22 mouse cellular contexts compared by ENCODE assay signal in genomic region chr13:5425491-5426232, GRCm38 (mm10).
DNase-seq lines count a peak whose midpoint lies in the region; ATAC-seq and TF ChIP-seq lines count a peak whose summit lies in the region.
"Had no signal": no experiment of that assay in that cellular context is flagged by ENCODE, and none has a peak within 500 bp of the region (broad histone marks: within the 10 kb centered on the region; RNA-seq: fewer than 3 reads in every experiment).

No protein-coding gene starts in this region.

- TF ChIP-seq CTCF in kidney, adult 2 months (conservative IDR thresholded peaks at IDR 0.05; ENCODE audit: insufficient read depth, insufficient read length, low read depth, low read length) = no peak
- no peak for TF ChIP-seq CTCF in intestine, postnatal 0 days (IDR thresholded peaks at IDR 0.05; ENCODE audit: low read depth)

- no peak overlapping the region for H3K4me2 ChIP-seq in intestine, postnatal 0 days (replicated peaks; ENCODE audit: low read depth)
- H3K4me2 ChIP-seq: midbrain, embryonic 12.5 days had no signal

- H3K4me3 ChIP-seq in kidney, adult 2 months (ENCODE audit: insufficient read depth, low read depth, low read length) = no peak overlapping the region
- H3K4me3 ChIP-seq in intestine, postnatal 0 days (ENCODE audit: low read depth, low read length) = no peak overlapping the region
- H3K4me3 ChIP-seq: forebrain, embryonic 10.5 days; hindbrain, embryonic 10.5 days; midbrain, embryonic 12.5 days had no signal

- H3K27me3 ChIP-seq in kidney, adult 2 months (replicated peaks; ENCODE audit: control insufficient read depth, insufficient read depth, low read length) = no peaks in the 10 kb centered on the region; the same call in 1 of the 2 replicates
- no peaks in the 10 kb centered on the region for H3K27me3 ChIP-seq in intestine, postnatal 0 days (replicated peaks; ENCODE audit: control insufficient read depth, insufficient read depth, low read length)
- H3K27me3 ChIP-seq: midbrain, embryonic 12.5 days had no signal

- DNase-seq in kidney, postnatal 10 days = peak; percentile 6
- DNase-seq in kidney, adult 2 months = no peak
- DNase-seq in 3134 (ENCODE audit: extremely low read depth, insufficient read length, low spot score) (peak; percentile 6), 416B (ENCODE audit: low read depth) (peak; percentile 33)
- DNase-seq in cerebellum, adult 11 months = no peak
- DNase-seq in heart, adult 18-20 months = no peak
- DNase-seq: adrenal gland, postnatal 10 days; cerebellum, postnatal 25 days; forebrain, postnatal 0 days; heart, adult 11 months; lung, adult 18-20 months; right cerebral cortex, postnatal 14 days; spleen, adult 18-20 months; thymus, adult 18-20 months had no signal

- WGBS in kidney, adult 2 months = 39% methylated on average over 9 of the region's 9 CpGs
- WGBS in intestine, postnatal 0 days = 40% methylated on average over 9 of the region's 9 CpGs

- ATAC-seq in intestine, postnatal 0 days = peak; percentile 47; the same call in 1 of the 2 replicates
- no peak for ATAC-seq in megakaryocyte-erythroid progenitor cell, adult 5-6 weeks (replicated peaks; ENCODE audit: low FRiP score, low TSS enrichment, poor library complexity, severe bottlenecking)
- ATAC-seq: activated CD4-positive, CD25-positive, alpha-beta regulatory T cell, adult 4 months; CD4-positive, CD25-positive, alpha-beta regulatory T cell, adult 4 months; forebrain, postnatal 0 days had no signal

- peaks cover 4% of the 10 kb centered on the region; the same call in 1 of the 2 replicates for H3K4me1 ChIP-seq in kidney, adult 2 months (ENCODE audit: control insufficient read depth, insufficient read depth, low read length)
- H3K4me1 ChIP-seq in intestine, postnatal 0 days (replicated peaks; ENCODE audit: control insufficient read depth, insufficient read depth, low read length) = no peaks in the 10 kb centered on the region
- H3K4me1 ChIP-seq: forebrain, embryonic 10.5 days; hindbrain, embryonic 10.5 days; midbrain, embryonic 12.5 days had no signal

- no peaks in the 10 kb centered on the region for H3K36me3 ChIP-seq in kidney, adult 2 months (ENCODE audit: control insufficient read depth, insufficient read depth, low read length)
- no peaks in the 10 kb centered on the region for H3K36me3 ChIP-seq in intestine, postnatal 0 days (ENCODE audit: control insufficient read depth, insufficient read depth)
- H3K36me3 ChIP-seq: forebrain, embryonic 10.5 days; hindbrain, embryonic 10.5 days; midbrain, embryonic 12.5 days had no signal

- H3K9me3 ChIP-seq in intestine, postnatal 0 days (ENCODE audit: control insufficient read depth) = no peaks in the 10 kb centered on the region
- H3K9me3 ChIP-seq: forebrain, embryonic 10.5 days; hindbrain, embryonic 10.5 days; midbrain, embryonic 12.5 days had no signal

- H3K9ac ChIP-seq in intestine, postnatal 0 days (ENCODE audit: low read depth, low read length) = no peak overlapping the region
- H3K9ac ChIP-seq: forebrain, postnatal 0 days; midbrain, embryonic 12.5 days had no signal

- no peak overlapping the region for H3K27ac ChIP-seq in kidney, adult 2 months (ENCODE audit: insufficient read depth, low read depth, low read length)
- H3K27ac ChIP-seq in intestine, postnatal 0 days (ENCODE audit: low read depth, low read length) = no peak overlapping the region
- H3K27ac ChIP-seq: forebrain, embryonic 10.5 days; hindbrain, embryonic 10.5 days; macrophage; midbrain, embryonic 12.5 days had no signal

- TF ChIP-seq POLR2A in kidney, adult 2 months (IDR thresholded peaks at IDR 0.05; ENCODE audit: low read depth, low read length) = no peak

Comparison
In these comparisons a context has a peak if more than half of its experiments do, and no peak if none do; other contexts are left out.
1. DNase-seq: peak in kidney, postnatal 10 days (single experiment), 3134 (single experiment) and 416B (single experiment); none in kidney, adult 2 months (single experiment), cerebellum, adult 11 months (single experiment) and heart, adult 18-20 months (0 of 2).